Mouse (Mus musculus): ENCODE data around the gene Slc23a4.

GRCm38 (mm10) chr6:34907696-34908260 is 80.4 kb downstream of the Slc23a4 start:
- TF ChIP-seq CTCF (IDR thresholded peaks at IDR 0.05; ENCODE audit: low read depth, low read length) (no peak), POLR2A (IDR thresholded peaks at IDR 0.05; ENCODE audit: borderline replicate concordance, low read depth, low read length) (no peak)
